Mouse (Mus musculus) monocyte, adult 5-6 weeks (primary cell): ENCODE data around the gene Stat4. TPM values are rescaled to one million over a fixed set of nuclear protein-coding genes. Genes with fewer than 3 reads are reported as not detected.

Experiments
- ATAC-seq: fragments of 153-309, 156-312 bp; replicated peaks from 2 replicates; pipeline ENCODE4 v1.8.0; 2017; ENCODE audit warnings: mild to moderate bottlenecking; ENCODE audit not compliant: low TSS enrichment, insufficient number of reproducible peaks, severe bottlenecking, poor library complexity, low FRiP score
- total RNA-seq: library from RNA; stranded (forward); fragments of 200-1000, 200-491, 200-594 nt; gene quantifications from 3 replicates; pipeline ENCODE4 v1.2.3, GENCODE M21; 2017

The Stat4 gene
- 78.3 to 278 TPM (median 108 TPM) in 3 replicates for total RNA-seq

GRCm38 (mm10) chr1:51986848-51987247, at the start of gene Stat4:
Stat4 (plus strand) TSS chr1:51987148.
- ATAC-seq = no peak

GRCm38 (mm10) chr1:51938357-51938756, 48.6 kb upstream of the Stat4 start:
- peak; percentile 54 for ATAC-seq

GRCm38 (mm10) chr1:51944755-51945154, 42.2 kb upstream of the Stat4 start:
- 0 out of 2 replicates have a peak, but pooled peaks have one; percentile 61 for ATAC-seq

GRCm38 (mm10) chr1:51947116-51947515, 39.8 kb upstream of the Stat4 start:
- ATAC-seq = no peak

- no peak for ATAC-seq
Observed at GRCm38 (mm10) chr1:51964647-51965046, 22.3 kb upstream of the Stat4 start.

- ATAC-seq = no peak
Observed at GRCm38 (mm10) chr1:51968994-51969393, 18.0 kb upstream of the Stat4 start.

- no peak for ATAC-seq
Observed at GRCm38 (mm10) chr1:51970182-51970581, 16.8 kb upstream of the Stat4 start.

- ATAC-seq = no peak
Observed at GRCm38 (mm10) chr1:51975589-51975988, 11.4 kb upstream of the Stat4 start.

GRCm38 (mm10) chr1:51979048-51979447, 7.9 kb upstream of the Stat4 start:
- ATAC-seq = no peak

- no peak for ATAC-seq
Observed at GRCm38 (mm10) chr1:51991983-51992609, 5.1 kb downstream of the Stat4 start.

- ATAC-seq = no peak
Observed at GRCm38 (mm10) chr1:51996056-51996455, 9.1 kb downstream of the Stat4 start.

GRCm38 (mm10) chr1:51996751-51997659, 10.1 kb downstream of the Stat4 start:
- ATAC-seq = no peak

GRCm38 (mm10) chr1:51998542-51998941, 11.6 kb downstream of the Stat4 start:
- ATAC-seq = no peak

GRCm38 (mm10) chr1:52004096-52004495, 17.1 kb downstream of the Stat4 start:
- ATAC-seq = peak; percentile 70

- ATAC-seq = peak; percentile 68
Observed at GRCm38 (mm10) chr1:52008443-52008842, 21.5 kb downstream of the Stat4 start.

- no peak for ATAC-seq
Observed at GRCm38 (mm10) chr1:52008947-52009346, 22.0 kb downstream of the Stat4 start.

GRCm38 (mm10) chr1:52010741-52011140, 23.8 kb downstream of the Stat4 start:
- no peak for ATAC-seq

- ATAC-seq = peak; percentile 65
Observed at GRCm38 (mm10) chr1:52011227-52011626, 24.3 kb downstream of the Stat4 start.

GRCm38 (mm10) chr1:52012231-52012630, 25.3 kb downstream of the Stat4 start:
- ATAC-seq = no peak; the same call in 1 of the 2 replicates

GRCm38 (mm10) chr1:52012757-52013156, 25.8 kb downstream of the Stat4 start:
- no peak; the same call in 1 of the 2 replicates for ATAC-seq
